Mouse (Mus musculus) CH12.LX (cell line): ENCODE data around the gene Ermap. TPM values are rescaled to one million over a fixed set of nuclear protein-coding genes. Genes with fewer than 3 reads are reported as not detected.

Experiments
- DNase-seq: peaks from one replicate; pipeline ENCODE4 v3.0.0-alpha.2; 2013; ENCODE audit errors: extremely low read depth
- H3K27ac ChIP-seq: 2 replicates; pipeline ENCODE4 v1.5.1; 2012; ENCODE audit warnings: low read depth, mild to moderate bottlenecking, control low read depth, moderate library complexity; ENCODE audit not compliant: insufficient read depth
- H3K27me3 ChIP-seq: replicated peaks from 2 replicates; pipeline ENCODE3; 2012; ENCODE audit warnings: inconsistent platforms
- H3K36me3 ChIP-seq, 2 experiments: replicated peaks in 1 of 2; 2 replicates each; pipeline versions ENCODE3 to v1.6.1; 2012; ENCODE audit warnings: inconsistent platforms in 1 of 2, low read length in 1 of 2, mild to moderate bottlenecking in 1 of 2, mixed read lengths in 1 of 2, moderate library complexity in 1 of 2; ENCODE audit not compliant: control insufficient read depth in 1 of 2, insufficient read depth in 1 of 2
- H3K4me1 ChIP-seq, 2 experiments: 2 replicates each; pipeline ENCODE4 v1.6.1; 2012; ENCODE audit warnings: inconsistent platforms in 1 of 2, moderate library complexity in 1 of 2; ENCODE audit not compliant: insufficient read depth in 2 of 2, control insufficient read depth in 1 of 2
- H3K4me2 ChIP-seq: 2 replicates; pipeline ENCODE4 v1.6.1; 2012; ENCODE audit warnings: low read depth, mild to moderate bottlenecking, control low read depth; ENCODE audit not compliant: poor library complexity, insufficient read depth, severe bottlenecking
- H3K4me3 ChIP-seq, 3 experiments: fragments of 150-350 bp in 1 of 3; sonication (generic) in 1 of 3; replicated peaks in 1 of 3; 2 replicates each; pipeline versions ENCODE3 to v1.5.1; 2011 to 2012; ENCODE audit warnings: low read depth in 2 of 3, low read length in 2 of 3, mild to moderate bottlenecking in 2 of 3, moderate library complexity in 2 of 3, control low read depth in 1 of 3, improper control_type of control experiment in 1 of 3, inconsistent platforms in 1 of 3, mixed read lengths in 1 of 3; ENCODE audit not compliant: poor library complexity in 1 of 3
- H3K79me2 ChIP-seq: replicated peaks from 2 replicates; pipeline ENCODE4 v1.6.1; 2012; ENCODE audit warnings: mild to moderate bottlenecking, moderate library complexity; ENCODE audit not compliant: control insufficient read depth, poor library complexity, insufficient read depth, severe bottlenecking; ENCODE audit errors: extremely low read depth
- H3K9ac ChIP-seq: 2 replicates; pipeline ENCODE4 v1.6.1; 2012; ENCODE audit warnings: low read depth, mild to moderate bottlenecking, control low read depth, moderate library complexity; ENCODE audit not compliant: insufficient read depth
- H3K9me3 ChIP-seq: replicated peaks from 2 replicates; pipeline ENCODE3; 2012; ENCODE audit warnings: low read length, inconsistent platforms, mixed read lengths
- CTCF ChIP-seq, 2 experiments: IDR thresholded peaks in 1 of 2; conservative IDR thresholded peaks in 1 of 2; 2 replicates each; pipeline ENCODE4 v1.5.1; 2011 to 2012; ENCODE audit warnings: low read depth in 2 of 2, low read length in 2 of 2, improper control_type of control experiment in 1 of 2, inconsistent platforms in 1 of 2, mild to moderate bottlenecking in 1 of 2, moderate library complexity in 1 of 2
- ETS1 ChIP-seq: conservative IDR thresholded peaks from 2 replicates; pipeline ENCODE4 v1.6.1; 2012; ENCODE audit warnings: low read depth, mild to moderate bottlenecking, inconsistent platforms, low read length, improper control_type of control experiment, moderate library complexity
- GABPA ChIP-seq: IDR thresholded peaks from 2 replicates; pipeline ENCODE4 v1.6.1; 2012; ENCODE audit warnings: low read depth, low read length, improper control_type of control experiment, inconsistent platforms; ENCODE audit not compliant: insufficient replicate concordance
- JUN ChIP-seq: IDR thresholded peaks from 2 replicates; pipeline ENCODE4 v1.6.1; 2011; ENCODE audit warnings: low read depth, mild to moderate bottlenecking, low read length, improper control_type of control experiment, moderate library complexity; ENCODE audit not compliant: insufficient read depth
- JUND ChIP-seq: conservative IDR thresholded peaks from 2 replicates; pipeline ENCODE4 v1.6.1; 2011; ENCODE audit warnings: low read depth, low read length, improper control_type of control experiment
- KAT2A ChIP-seq: IDR thresholded peaks from 2 replicates; pipeline ENCODE4 v1.6.1; 2012; ENCODE audit warnings: low read length, improper control_type of control experiment, inconsistent platforms; ENCODE audit not compliant: insufficient replicate concordance
- MAX ChIP-seq: IDR thresholded peaks from 2 replicates; pipeline ENCODE4 v1.6.1; 2011; ENCODE audit warnings: low read length, improper control_type of control experiment
- MXI1 ChIP-seq: IDR thresholded peaks from 2 replicates; pipeline ENCODE4 v1.6.1; 2011; ENCODE audit warnings: mild to moderate bottlenecking, low read depth, low read length, improper control_type of control experiment
- MYC ChIP-seq: IDR thresholded peaks from 2 replicates; pipeline ENCODE4 v1.6.1; 2011; ENCODE audit warnings: low read depth, mild to moderate bottlenecking, improper control_type of control experiment, low read length
- PAX5 ChIP-seq: IDR thresholded peaks from 2 replicates; pipeline ENCODE4 v1.6.1; 2012; ENCODE audit warnings: low read length, inconsistent platforms, mixed read lengths
- POLR2AphosphoS2 ChIP-seq: IDR thresholded peaks from 2 replicates; pipeline ENCODE4 v1.6.1; 2011; ENCODE audit warnings: low read depth, low read length, improper control_type of control experiment
- RAD21 ChIP-seq: IDR thresholded peaks from 2 replicates; pipeline ENCODE4 v1.6.1; 2011; ENCODE audit warnings: low read depth, mild to moderate bottlenecking, low read length, improper control_type of control experiment, moderate library complexity
- RCOR1 ChIP-seq: conservative IDR thresholded peaks from 2 replicates; pipeline ENCODE4 v1.6.1; 2012; ENCODE audit warnings: low read depth, mild to moderate bottlenecking, inconsistent platforms, low read length, improper control_type of control experiment
- SIN3A ChIP-seq: IDR thresholded peaks from 2 replicates; pipeline ENCODE4 v1.6.1; 2012; ENCODE audit warnings: low read length, improper control_type of control experiment, inconsistent platforms
- SMC3 ChIP-seq: IDR thresholded peaks from 2 replicates; pipeline ENCODE4 v1.6.1; 2011; ENCODE audit warnings: low read depth, low read length, improper control_type of control experiment
- TBP ChIP-seq: conservative IDR thresholded peaks from 2 replicates; pipeline ENCODE4 v1.6.1; 2011; ENCODE audit warnings: low read depth, low read length, improper control_type of control experiment
- USF1 ChIP-seq: IDR thresholded peaks from 2 replicates; pipeline ENCODE4 v1.6.1; 2014; ENCODE audit warnings: low read depth, mild to moderate bottlenecking, inconsistent platforms, low read length, improper control_type of control experiment
- ZC3H11A ChIP-seq: IDR thresholded peaks from 2 replicates; pipeline ENCODE4 v1.6.1; 2012; ENCODE audit warnings: low read depth, mild to moderate bottlenecking, inconsistent platforms, low read length, improper control_type of control experiment
- dilution Hi-C: fragments of 300-500 bp; cut with MboI; formaldehyde crosslinking; loops from 2 replicates; pipeline ENCODE4 v1.14.3; 2020; ENCODE audit warnings: low sequenced_read_pairs; ENCODE audit not compliant: extremely low pct_unique_long_range_greater_than_20kb, extremely low pct_ligation_motif_present
- in situ Hi-C: fragments of 300-500 bp; cut with MboI; formaldehyde crosslinking; loops from 3 replicates; pipeline ENCODE4 v1.14.3; 2019; ENCODE audit warnings: low sequenced_read_pairs, low pct_ligation_motif_present, low pct_unique_long_range_greater_than_20kb, mixed read lengths
- polyA plus RNA-seq: library from polyadenylated mRNA; unstranded; fragments of >175 nt; gene quantifications from 2 replicates; pipeline ENCODE4 v1.2.1, GENCODE M21; 2012; ENCODE audit warnings: low read depth; ENCODE audit not compliant: insufficient read length
- total RNA-seq, 2 experiments: library from RNA; depleted of rRNA; stranded (reverse); fragments of 300-350 nt in 1 of 2; fragments of >200 nt in 1 of 2; gene quantifications; 2 replicates each; pipeline ENCODE4 v1.2.3; 2012 to 2014

Gene Ermap
- total and polyA plus RNA-seq, 3 experiments = not detected

DNA sequence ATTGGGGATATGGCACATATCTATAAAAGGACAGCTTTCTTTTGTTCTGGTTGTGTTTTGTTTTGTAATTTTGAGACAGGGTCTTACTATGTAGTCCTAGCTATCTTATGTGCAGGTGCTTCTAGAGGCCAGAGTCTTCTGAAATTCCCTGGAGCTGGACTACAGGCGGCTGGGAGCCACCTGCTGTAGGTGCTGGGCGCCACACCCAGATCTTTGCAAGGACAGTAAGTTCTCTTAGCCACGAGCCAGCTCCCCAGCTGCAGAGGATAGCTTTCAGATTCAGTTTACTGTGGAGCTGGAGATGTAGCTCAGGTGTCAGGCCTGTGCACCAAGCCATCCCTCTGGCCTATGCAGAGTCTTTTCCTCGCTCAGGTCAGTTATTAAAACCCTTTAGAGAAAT, 22.7 kb downstream of the Ermap start:
- Histone ChIP-seq H3K4me3 (no peak overlapping the region), H3K27ac (no peak overlapping the region), H3K4me1 (no peaks in the 10 kb centered on the region), H3K27me3 (no peaks in the 10 kb centered on the region), H3K79me2 (no peaks in the 10 kb centered on the region), H3K9ac (no peak overlapping the region), H3K4me2 (no peak overlapping the region), H3K36me3 (peaks cover 15 to 35% of the 10 kb centered on the region in 2 experiments), H3K9me3 (no peaks in the 10 kb centered on the region)
- TF ChIP-seq SIN3A = no peak
- no peak for TF ChIP-seq ETS1
- TF ChIP-seq CTCF (conservative IDR thresholded peaks at IDR 0.05 in 1 of 2, IDR thresholded peaks at IDR 0.05 in 1 of 2; ENCODE audit: low read depth in 2 of 2, low read length in 2 of 2) = peak in 1 of 2 experiments; percentile 46; a peak in 2 of 4 replicates
- TF ChIP-seq SMC3 = peak; percentile 56
- peak; percentile 3 for TF ChIP-seq RAD21
- in situ Hi-C loops = no loop called here
- dilution Hi-C loops = no loop called here
- no peak for DNase-seq

DNA sequence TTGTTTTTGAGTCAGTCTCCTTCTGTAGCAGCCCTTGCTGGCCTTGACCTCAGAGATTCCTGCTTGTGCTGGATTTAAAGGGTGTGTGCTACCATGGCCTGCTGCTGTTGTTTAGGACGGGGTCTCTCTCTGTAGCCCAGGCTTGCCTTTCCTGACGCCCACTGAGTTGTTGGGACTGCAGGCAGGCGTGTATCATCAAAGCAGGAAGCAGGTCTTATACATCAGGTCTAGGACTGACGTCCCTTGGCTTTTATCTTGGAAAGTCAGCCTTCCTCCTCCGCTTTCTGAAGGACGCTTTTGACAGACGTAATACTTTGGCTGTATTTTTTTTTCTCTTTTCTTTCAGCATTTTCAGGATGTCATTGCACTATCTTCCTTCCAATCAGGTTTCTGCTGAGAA, 23.9 kb downstream of the Ermap start:
- Histone ChIP-seq H3K4me1 (no peaks in the 10 kb centered on the region), H3K4me2 (no peak overlapping the region), H3K36me3 (peaks cover 15 to 28% of the 10 kb centered on the region in 2 experiments)
- no peak for TF ChIP-seq GABPA
- no peak for TF ChIP-seq MXI1
- no peak for TF ChIP-seq RAD21
- TF ChIP-seq MYC = no peak
- TF ChIP-seq MAX = no peak
- TF ChIP-seq POLR2AphosphoS2 = no peak
- no peak for TF ChIP-seq USF1
- TF ChIP-seq TBP = no peak
- TF ChIP-seq JUND = no peak
- no peak for TF ChIP-seq JUN
- TF ChIP-seq PAX5 = no peak
- no peak for TF ChIP-seq CTCF (conservative IDR thresholded peaks at IDR 0.05 in 1 of 2, IDR thresholded peaks at IDR 0.05 in 1 of 2; ENCODE audit: low read depth in 2 of 2, low read length in 2 of 2)
- TF ChIP-seq RCOR1 = no peak
- TF ChIP-seq KAT2A = no peak
- no peak for TF ChIP-seq ZC3H11A
- TF ChIP-seq SIN3A = no peak
- TF ChIP-seq, all 38 proteins: peak for 0
- H3K4me3 ChIP-seq = no peak overlapping the region
- no peak for DNase-seq
- in situ Hi-C loops (no loop called here), dilution Hi-C loops (no loop called here)
- no peaks in the 10 kb centered on the region for H3K9me3 ChIP-seq
- H3K27ac ChIP-seq = no peak overlapping the region
- no peaks in the 10 kb centered on the region for H3K27me3 ChIP-seq
- no peaks in the 10 kb centered on the region for H3K79me2 ChIP-seq
- no peak overlapping the region for H3K9ac ChIP-seq
